Mouse (Mus musculus): ENCODE data around the gene Lst1. TPM values are rescaled to one million over a fixed set of nuclear protein-coding genes. Genes with fewer than 3 reads are reported as not detected.
"Not testable (repeated sequence)": the region's sequence is repeated elsewhere in the genome, so short reads cannot be mapped to it uniquely, and the experiment has no call there.

The Lst1 gene
- polyA plus RNA-seq (2015; fragmentation: Nextera tagmentation; extraction: Ambion mirVana) = 4.8 and 7.1 TPM in 2 replicates

GRCm38 (mm10) chr17:35187959-35188610 is at the start of gene Lst1:
TSS of gene Lst1 (minus strand) at chr17:35188439.
- Histone ChIP-seq H3K27me3 (no peaks in the 10 kb centered on the region), H3K4me2 (replicated peaks) (no peak within 1 kb of the TSS), H3K9me3 (no peaks in the 10 kb centered on the region), H3K4me3 (replicated peaks) (no peak within 1 kb of the TSS), H3K9ac (replicated peaks) (no peak within 1 kb of the TSS), H3K4me1 (replicated peaks) (peaks cover 6% of the 10 kb centered on the region; the same call in 1 of the 2 replicates), H3K27ac (peak within 1 kb of the TSS; percentile 1; the same call in 1 of the 2 replicates), H3K36me3 (no peaks in the 10 kb centered on the region)
- WGBS = 64% methylated on average over 7 of the region's 7 CpGs
- no peak for ATAC-seq

GRCm38 (mm10) chr17:35237504-35237903 is 49.3 kb upstream of the Lst1 start:
- Histone ChIP-seq H3K27me3 (no peaks in the 10 kb centered on the region), H3K4me1 (replicated peaks) (peaks cover 38% of the 10 kb centered on the region), H3K9ac (replicated peaks) (peak overlapping the region; percentile 23; the same call in 1 of the 2 replicates), H3K4me3 (replicated peaks) (peak overlapping the region; percentile 62; the same call in 1 of the 2 replicates), H3K36me3 (peaks cover 5% of the 10 kb centered on the region; the same call in 1 of the 2 replicates), H3K9me3 (no peaks in the 10 kb centered on the region), H3K27ac (no peak overlapping the region), H3K4me2 (replicated peaks) (peak overlapping the region; percentile 96)
- ATAC-seq = no peak
- 92% methylated on average over 12 of the region's 12 CpGs for WGBS

DNA sequence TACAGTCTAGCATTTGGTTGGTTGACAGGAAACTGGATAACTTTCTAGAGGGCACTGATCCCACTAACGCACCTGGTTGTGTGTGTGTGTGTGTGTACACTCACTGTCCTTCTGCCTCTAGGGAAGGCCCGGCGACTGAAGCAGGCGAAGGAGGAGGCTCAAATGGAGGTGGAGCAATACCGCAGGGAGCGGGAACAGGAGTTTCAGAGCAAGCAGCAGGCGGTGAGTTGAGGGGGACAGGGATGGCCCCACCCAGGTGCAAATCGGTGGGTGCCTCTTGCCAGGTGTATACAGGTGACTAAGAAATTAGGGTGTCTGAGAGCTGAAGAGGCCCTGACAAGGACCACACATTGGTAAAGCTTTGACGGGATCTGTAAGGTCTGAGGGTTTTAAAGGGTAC is 48.8 kb upstream of the Lst1 start:
- Histone ChIP-seq H3K4me3 (replicated peaks) (peak overlapping the region; percentile 62), H3K27me3 (no peaks in the 10 kb centered on the region), H3K36me3 (peaks cover 5% of the 10 kb centered on the region; the same call in 1 of the 2 replicates), H3K9me3 (no peaks in the 10 kb centered on the region), H3K27ac (peak overlapping the region; percentile 95), H3K9ac (replicated peaks) (peak overlapping the region; percentile 86), H3K4me2 (replicated peaks) (peak overlapping the region; percentile 96), H3K4me1 (replicated peaks) (peaks cover 38% of the 10 kb centered on the region)
- WGBS = 79% methylated on average over 9 of the region's 9 CpGs
- ATAC-seq = no peak

DNA sequence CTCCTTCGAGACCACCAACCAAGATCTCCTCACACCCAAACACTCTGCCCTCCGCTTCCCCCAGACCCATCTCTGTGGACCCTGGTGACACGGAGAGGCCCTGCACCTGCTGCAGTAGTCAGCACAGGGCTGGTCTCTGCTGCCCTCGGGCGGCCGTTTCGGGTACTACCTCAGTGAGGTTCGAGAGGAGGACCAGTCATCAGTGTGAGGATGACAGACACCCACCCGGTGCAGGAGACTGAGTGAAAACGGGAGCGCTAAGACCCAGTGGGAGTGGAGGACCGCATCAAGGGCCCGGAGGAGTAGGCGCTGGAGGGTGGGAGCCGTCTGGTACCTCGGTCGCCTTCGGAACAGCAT is 48.1 kb upstream of the Lst1 start:
- Histone ChIP-seq H3K4me2 (replicated peaks) (peak overlapping the region; percentile 96), H3K36me3 (peaks cover 5% of the 10 kb centered on the region; the same call in 1 of the 2 replicates), H3K4me3 (replicated peaks) (peak overlapping the region; percentile 62), H3K27me3 (no peaks in the 10 kb centered on the region), H3K4me1 (replicated peaks) (peaks cover 42% of the 10 kb centered on the region), H3K9ac (replicated peaks) (peak overlapping the region; percentile 86), H3K27ac (peak overlapping the region; percentile 95), H3K9me3 (no peaks in the 10 kb centered on the region)
- ATAC-seq = peak; percentile 83
- 2% methylated on average over 18 of the region's 18 CpGs for WGBS

DNA sequence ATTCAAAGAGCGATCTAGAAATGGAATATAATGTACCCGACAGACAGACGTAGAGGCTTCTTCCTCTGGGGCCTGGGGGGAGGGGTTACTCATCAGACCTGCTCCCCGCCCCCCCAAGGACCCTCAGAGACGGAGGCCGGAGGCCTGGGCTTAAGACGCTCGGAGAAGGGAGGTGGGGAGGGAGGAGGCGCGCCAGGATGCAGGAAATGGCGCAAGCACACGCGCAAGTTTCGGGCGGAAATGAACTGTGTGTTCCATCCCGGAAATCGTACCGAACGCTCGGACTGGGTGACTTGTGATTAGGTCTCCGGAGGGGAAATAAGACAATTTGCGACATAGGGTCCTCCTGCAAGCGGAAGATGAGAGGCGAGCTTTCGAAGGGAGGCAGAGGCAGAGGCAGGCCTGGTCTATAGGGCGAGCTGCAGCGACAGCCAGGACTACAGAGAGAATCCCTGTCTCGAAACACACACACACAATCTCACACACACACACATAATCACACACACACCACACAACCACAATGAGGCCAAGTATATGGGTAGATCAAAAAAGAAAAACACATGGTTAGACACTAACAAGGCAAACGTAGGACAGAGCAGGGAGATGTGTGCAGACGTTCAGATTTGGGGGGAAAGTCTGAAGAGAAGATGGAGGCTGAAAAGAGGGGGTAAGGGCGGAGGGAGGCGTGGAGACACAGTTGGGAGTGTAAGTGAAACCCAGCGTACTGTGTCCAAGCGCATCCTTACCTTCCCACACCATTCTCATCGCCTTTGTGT is 47.6 kb upstream of the Lst1 start, which contains the start of gene Nfkbil1:
Nfkbil1 (minus strand) TSS at position 179 of the 776 bp plus-strand sequence.
- peaks cover 40% of the 10 kb centered on the region for H3K4me1 ChIP-seq (replicated peaks)
- whole genome bisulfite sequencing = under 1% methylated on average over 35 of the region's 35 CpGs
- peak within 1 kb of the TSS; percentile 96 for H3K4me2 ChIP-seq (replicated peaks)
- peak; percentile 77 for ATAC-seq
- peak within 1 kb of the TSS; percentile 86 for H3K9ac ChIP-seq (replicated peaks)
- H3K27ac ChIP-seq = peak within 1 kb of the TSS; percentile 95
- no peaks in the 10 kb centered on the region for H3K27me3 ChIP-seq
- H3K4me3 ChIP-seq (replicated peaks) = peak within 1 kb of the TSS; percentile 62
- no peaks in the 10 kb centered on the region for H3K9me3 ChIP-seq
- peaks cover 10% of the 10 kb centered on the region for H3K36me3 ChIP-seq

- 8% methylated on average over 31 of the region's 31 CpGs for WGBS
- Histone ChIP-seq H3K4me1 (replicated peaks) (peaks cover 33% of the 10 kb centered on the region), H3K27me3 (no peaks in the 10 kb centered on the region), H3K27ac (peak overlapping the region; percentile 95), H3K9me3 (no peaks in the 10 kb centered on the region), H3K36me3 (peaks cover 16% of the 10 kb centered on the region), H3K4me2 (replicated peaks) (peak overlapping the region; percentile 96), H3K4me3 (replicated peaks) (peak overlapping the region; percentile 62), H3K9ac (replicated peaks) (peak overlapping the region; percentile 86)
- no peak for ATAC-seq
These were observed 46.7 kb upstream of the Lst1 start for GRCm38 (mm10) chr17:35234903-35235302.

- Histone ChIP-seq H3K4me3 (replicated peaks) (peak overlapping the region; percentile 62; the same call in 1 of the 2 replicates), H3K4me1 (replicated peaks) (peaks cover 33% of the 10 kb centered on the region), H3K36me3 (peaks cover 25% of the 10 kb centered on the region), H3K4me2 (replicated peaks) (peak overlapping the region; percentile 96)
- H3K27ac ChIP-seq; H3K9me3 ChIP-seq; ATAC-seq; H3K27me3 ChIP-seq; H3K9ac ChIP-seq (replicated peaks): not testable (repeated sequence)
- WGBS = 88% methylated on average over 7 of the region's 7 CpGs
These were observed 45.9 kb upstream of the Lst1 start for GRCm38 (mm10) chr17:35234090-35234489.

DNA sequence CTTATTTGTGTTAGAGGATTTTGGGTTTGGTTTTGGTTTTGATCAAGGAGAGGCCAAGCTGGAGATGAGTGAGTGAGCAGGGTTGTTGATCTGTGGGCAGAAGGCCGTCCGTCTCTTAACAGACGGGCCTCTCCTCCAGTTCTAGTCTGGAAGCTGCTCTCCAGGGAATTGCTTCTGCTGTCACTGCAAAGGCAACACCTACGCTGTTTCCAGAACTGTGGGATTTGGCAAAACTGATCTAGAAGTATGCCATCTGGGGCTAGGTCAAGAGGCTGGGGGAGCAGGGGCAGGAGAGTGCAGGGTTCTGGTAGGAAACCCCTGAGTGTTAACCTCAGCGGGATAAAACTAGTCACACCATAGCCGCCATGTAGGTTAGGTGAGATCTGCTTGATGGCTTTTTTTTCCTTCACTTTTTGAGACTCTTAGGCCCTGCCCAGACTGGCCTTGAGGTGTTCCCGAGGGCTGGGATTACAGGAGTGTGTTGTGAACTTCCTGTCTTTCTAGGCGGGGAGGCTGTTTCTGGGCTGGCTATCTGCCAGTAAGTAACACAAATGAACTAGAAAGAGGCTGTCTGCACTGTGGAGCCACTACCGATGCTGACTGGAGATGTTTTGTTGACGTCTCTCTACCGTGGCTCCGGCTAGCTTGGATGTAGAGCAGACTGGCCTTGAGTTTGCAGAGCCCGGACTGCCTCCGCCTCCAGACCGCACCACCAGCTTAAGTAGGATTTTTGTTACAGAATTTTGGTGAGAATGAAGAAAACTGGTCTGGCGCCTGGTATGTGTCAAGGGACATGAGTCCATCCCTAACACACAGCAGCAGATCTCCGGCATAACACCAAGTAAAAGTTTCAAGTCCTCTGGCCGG is 45.1 kb upstream of the Lst1 start, which contains the start of gene Atp6v1g2:
Atp6v1g2 (plus strand) TSS at position 547 of the 867 bp plus-strand sequence.
- ATAC-seq = no peak
- H3K36me3 ChIP-seq = peaks cover 32% of the 10 kb centered on the region
- no peaks in the 10 kb centered on the region for H3K9me3 ChIP-seq
- H3K4me1 ChIP-seq (replicated peaks) = peaks cover 33% of the 10 kb centered on the region
- H3K4me2 ChIP-seq (replicated peaks) = peak within 1 kb of the TSS; percentile 96
- H3K9ac ChIP-seq (replicated peaks) = peak within 1 kb of the TSS; percentile 86
- WGBS = 85% methylated on average over 18 of the region's 18 CpGs
- peak within 1 kb of the TSS; percentile 95; the same call in 1 of the 2 replicates for H3K27ac ChIP-seq
- peak within 1 kb of the TSS; percentile 62 for H3K4me3 ChIP-seq (replicated peaks)
- H3K27me3 ChIP-seq = no peaks in the 10 kb centered on the region

GRCm38 (mm10) chr17:35232659-35233058 is 44.4 kb upstream of the Lst1 start:
- H3K36me3 ChIP-seq = peaks cover 39% of the 10 kb centered on the region
- 88% methylated on average over 5 of the region's 5 CpGs for WGBS

DNA sequence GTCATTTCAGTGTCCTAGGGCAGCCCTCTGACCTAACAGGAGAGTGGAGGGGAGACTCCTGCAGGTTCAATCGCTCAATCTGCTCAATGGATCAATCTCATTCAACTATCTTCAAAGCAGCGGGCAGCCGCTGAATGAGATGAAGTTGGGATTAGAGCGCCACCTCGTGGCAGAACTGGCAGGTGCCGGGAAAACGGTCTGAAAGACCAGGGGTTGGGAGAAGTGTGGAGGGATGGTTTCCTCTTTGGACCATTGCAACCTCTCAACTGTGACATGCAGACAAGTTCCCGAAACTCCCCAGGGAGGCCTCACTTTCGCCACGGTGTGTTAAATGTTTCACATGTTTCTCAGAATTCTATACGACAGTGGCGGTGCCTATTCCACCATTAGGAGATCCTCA is 43.8 kb upstream of the Lst1 start:
- H3K9ac ChIP-seq (replicated peaks) = peak overlapping the region; percentile 32; the same call in 1 of the 2 replicates
- 12% methylated on average over 12 of the region's 12 CpGs for WGBS
- peaks cover 28% of the 10 kb centered on the region for H3K4me1 ChIP-seq (replicated peaks)
- no peaks in the 10 kb centered on the region for H3K9me3 ChIP-seq
- peak overlapping the region; percentile 23; the same call in 1 of the 2 replicates for H3K4me2 ChIP-seq (replicated peaks)
- no peak overlapping the region; the same call in 1 of the 2 replicates for H3K4me3 ChIP-seq (replicated peaks)
- no peaks in the 10 kb centered on the region for H3K27me3 ChIP-seq
- H3K27ac ChIP-seq = no peak overlapping the region
- H3K36me3 ChIP-seq = peaks cover 45% of the 10 kb centered on the region
- no peak for ATAC-seq

More at GRCm38 (mm10) chr17:35232659-35233058, 44.4 kb upstream of the Lst1 start:
- no peak overlapping the region for H3K4me2 ChIP-seq (replicated peaks)
- H3K4me3 ChIP-seq (replicated peaks) = no peak overlapping the region
- no peaks in the 10 kb centered on the region for H3K9me3 ChIP-seq
- no peak overlapping the region for H3K27ac ChIP-seq
- no peak for ATAC-seq
- H3K9ac ChIP-seq (replicated peaks) = no peak overlapping the region
- peaks cover 33% of the 10 kb centered on the region for H3K4me1 ChIP-seq (replicated peaks)
- no peaks in the 10 kb centered on the region for H3K27me3 ChIP-seq

DNA sequence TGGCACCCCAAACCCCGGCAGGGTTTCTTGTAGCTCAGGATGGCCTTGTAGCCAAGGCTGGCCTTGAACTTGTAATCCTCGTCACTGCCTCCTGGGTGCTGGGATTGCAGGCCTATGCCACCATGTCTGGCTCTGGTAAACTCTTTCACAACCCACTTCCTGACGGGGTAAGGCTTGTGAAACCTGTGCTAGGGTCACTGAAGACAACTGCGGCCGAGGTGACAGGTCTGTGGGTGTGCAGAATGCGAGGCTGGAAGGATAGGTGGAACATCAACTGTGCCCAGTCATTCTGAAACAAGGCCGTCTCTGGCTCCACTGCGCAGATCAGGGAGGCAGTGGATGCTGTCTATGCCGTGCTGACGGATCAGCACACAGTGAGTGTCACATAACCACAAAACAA is 42.8 kb upstream of the Lst1 start:
- Histone ChIP-seq H3K27me3 (no peaks in the 10 kb centered on the region), H3K9ac (replicated peaks) (no peak overlapping the region), H3K9me3 (no peaks in the 10 kb centered on the region), H3K4me3 (replicated peaks) (no peak overlapping the region), H3K27ac (no peak overlapping the region), H3K4me1 (replicated peaks) (peaks cover 21% of the 10 kb centered on the region), H3K36me3 (peaks cover 49% of the 10 kb centered on the region), H3K4me2 (replicated peaks) (no peak overlapping the region)
- WGBS = 95% methylated on average over 10 of the region's 10 CpGs
- ATAC-seq = no peak
